Mouse (Mus musculus) frontal cortex, adult 2 months (tissue): Measurements from ENCODE around the gene Pbld1. TPM values are rescaled to one million over a fixed set of nuclear protein-coding genes. Genes with fewer than 3 reads are reported as not detected.

Experiments
- DNase-seq, 2 experiments: peaks; one replicate each; pipeline ENCODE4 v3.0.0; 2022; ENCODE audit warnings: low spot score in 1 of 2; ENCODE audit errors: extremely low spot score in 1 of 2
- polyA plus RNA-seq: library from polyadenylated mRNA; depleted of rRNA; stranded (reverse); fragments of >200 nt; gene quantifications from 2 replicates; pipeline ENCODE4 v1.2.3, GENCODE M21; 2012; rRNA removed

Pbld1 gene
- polyA plus RNA-seq, 1 experiment: 0.96 TPM

DNA sequence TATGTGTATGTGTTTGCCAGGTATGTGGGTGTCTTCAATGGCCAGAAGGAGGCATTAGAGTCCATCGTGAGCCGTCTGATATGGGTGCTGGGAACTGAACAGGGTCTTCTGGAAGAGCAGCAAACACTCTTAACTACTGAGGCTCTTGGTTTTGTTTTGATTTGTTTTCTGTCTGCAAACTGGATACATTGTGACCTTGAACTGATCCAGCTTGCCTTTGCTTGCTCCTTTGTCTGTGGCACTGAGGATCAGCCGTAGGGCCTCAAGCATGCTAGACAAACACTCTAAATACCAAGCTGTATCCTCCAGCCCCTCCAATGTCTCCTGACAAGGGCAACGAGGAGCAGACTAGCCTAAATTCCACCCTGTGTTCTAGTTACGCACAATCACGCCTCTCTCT lies 67.2 kb downstream of the Pbld1 start:
- DNase-seq: no peak

Other genes starting within 250 kb of the Pbld1 start
- gene Tet1, start 151.2 kb upstream of the Pbld1 start, polyA plus RNA-seq: 4.0 and 4.3 TPM in 2 replicates
- 34.4 and 37.9 TPM in 2 replicates for gene Slc25a16, start 139.5 kb upstream of the Pbld1 start, polyA plus RNA-seq
- gene Dna2, start 113.1 kb upstream of the Pbld1 start, polyA plus RNA-seq: 3.2 and 3.6 TPM in 2 replicates
- 71.8 and 77.4 TPM in 2 replicates for gene Rufy2, start 79.9 kb upstream of the Pbld1 start, polyA plus RNA-seq
- 101 and 114 TPM in 2 replicates for gene Hnrnph3, start 35.9 kb upstream of the Pbld1 start, polyA plus RNA-seq
- 3.0 and 3.5 TPM in 2 replicates for gene Pbld2, start 35.8 kb upstream of the Pbld1 start, polyA plus RNA-seq
- gene Atoh7, start 39.5 kb downstream of the Pbld1 start, polyA plus RNA-seq: 2.2 and 2.4 TPM in 2 replicates
- 1.9 and 2.0 TPM in 2 replicates for gene Mypn, start 143.8 kb downstream of the Pbld1 start, polyA plus RNA-seq
- gene Herc4, start 183.6 kb downstream of the Pbld1 start, polyA plus RNA-seq: 31.8 and 33.7 TPM in 2 replicates